Mouse (Mus musculus) bone marrow, adult 2 months (tissue): ENCODE data around the gene Spata9. TPM values are rescaled to one million over a fixed set of nuclear protein-coding genes. Genes with fewer than 3 reads are reported as not detected.
"Not testable (repeated sequence)": the region's sequence is repeated elsewhere in the genome, so short reads cannot be mapped to it uniquely, and the experiment has no call there.

Experiments used
- H3K27ac ChIP-seq: fragments of 200-500 bp; 2 replicates; pipeline ENCODE4 v1.5.1; 2012; ENCODE audit warnings: low read depth, mild to moderate bottlenecking, control low read depth, inconsistent platforms, low read length; ENCODE audit not compliant: control insufficient read depth, poor library complexity, insufficient read depth
- H3K4me1 ChIP-seq: fragments of 200-500 bp; 2 replicates; pipeline ENCODE4 v1.6.1; 2011; ENCODE audit warnings: low read length; ENCODE audit not compliant: control insufficient read depth, insufficient read depth
- H3K4me3 ChIP-seq: fragments of 200-500 bp; replicated peaks from 2 replicates; pipeline ENCODE3; 2011; ENCODE audit warnings: mild to moderate bottlenecking, low read depth, low read length, control low read depth; ENCODE audit not compliant: control insufficient read depth
- CTCF ChIP-seq: fragments of 200-500 bp; IDR thresholded peaks from 2 replicates; pipeline ENCODE4 v1.5.1; 2011; ENCODE audit warnings: low read length, control low read depth; ENCODE audit not compliant: control insufficient read depth, insufficient read depth
- POLR2A ChIP-seq: fragments of 200-500 bp; IDR thresholded peaks from 2 replicates; pipeline ENCODE4 v1.6.1; 2011; ENCODE audit warnings: low read depth, mild to moderate bottlenecking, control low read depth, low read length, borderline replicate concordance; ENCODE audit not compliant: control insufficient read depth
- WGBS: fragments of 180-500 bp; shearing (Covaris S2); methylation state at CpG from one replicate; pipeline ENCODE4 v1.1.7; 2018; 5-methylcytosine and 5-hydroxymethylcytosine counted together
- polyA plus RNA-seq: library from polyadenylated mRNA; stranded (reverse); fragments of >200 nt; gene quantifications from 2 replicates; pipeline ENCODE4 v1.2.4, GENCODE M21; 2011; ENCODE audit warnings: low replicate concordance; ENCODE audit not compliant: missing spikeins, insufficient read depth, insufficient read length

Spata9 gene
- polyA plus RNA-seq = not detected in 2 replicates

DNA sequence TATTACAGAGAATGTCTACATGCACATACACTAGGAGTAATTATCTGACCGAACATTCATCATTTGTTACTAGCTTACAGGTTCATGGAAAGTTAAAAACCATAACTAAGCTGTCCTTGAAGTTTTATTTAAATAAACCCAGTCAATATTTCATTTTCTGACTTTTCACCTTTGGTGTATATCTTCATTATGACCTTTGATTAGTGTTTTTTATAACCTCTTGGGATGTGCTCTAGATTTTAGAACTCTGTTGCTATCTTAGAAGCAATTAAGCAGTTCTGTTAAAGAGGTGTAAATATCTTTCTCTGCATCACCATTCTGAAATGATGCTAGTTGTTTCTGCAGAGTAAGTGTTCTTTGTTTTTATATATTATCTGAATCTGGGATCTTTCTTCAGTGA is at the start of gene Spata9:
Spata9 (plus strand) TSS at position 301 of the 400 bp plus-strand sequence.
- TF ChIP-seq CTCF (no peak), POLR2A (no peak)
- 77% methylated on average over 1 of the region's 1 CpGs for WGBS
- H3K4me1 ChIP-seq = no peaks in the 10 kb centered on the region
- H3K27ac ChIP-seq = no peak within 1 kb of the TSS
- H3K4me3 ChIP-seq = no peak within 1 kb of the TSS

- no peaks in the 10 kb centered on the region for H3K4me1 ChIP-seq
- no peak overlapping the region for H3K4me3 ChIP-seq
- no peak overlapping the region for H3K27ac ChIP-seq
- TF ChIP-seq POLR2A (no peak), CTCF (no peak)
Measured at GRCm38 (mm10) chr13:75927951-75928350, 39.0 kb upstream of the Spata9 start.

DNA sequence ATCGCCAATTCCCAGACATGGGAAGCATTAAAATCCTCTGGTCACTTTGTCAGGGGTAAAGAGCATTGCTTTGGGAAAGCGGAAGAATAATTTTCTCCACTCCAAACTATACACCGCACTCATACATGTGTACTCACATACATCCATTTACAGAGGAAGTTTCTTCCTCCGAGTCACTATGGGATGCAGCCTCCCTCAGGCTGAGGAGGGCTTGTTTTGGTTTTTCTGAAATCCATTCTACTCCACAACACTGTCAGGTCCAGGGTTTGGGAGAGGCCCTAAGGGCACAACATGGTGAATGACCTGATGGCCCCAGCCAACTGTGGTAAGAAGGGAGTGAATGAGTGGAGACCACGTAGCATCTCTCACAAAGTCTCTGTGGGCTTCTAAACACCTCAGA is 37.9 kb upstream of the Spata9 start:
- not testable (repeated sequence) for H3K4me1 ChIP-seq, H3K27ac ChIP-seq, H3K4me3 ChIP-seq
- WGBS = 90% methylated on average over 5 of the region's 5 CpGs

DNA sequence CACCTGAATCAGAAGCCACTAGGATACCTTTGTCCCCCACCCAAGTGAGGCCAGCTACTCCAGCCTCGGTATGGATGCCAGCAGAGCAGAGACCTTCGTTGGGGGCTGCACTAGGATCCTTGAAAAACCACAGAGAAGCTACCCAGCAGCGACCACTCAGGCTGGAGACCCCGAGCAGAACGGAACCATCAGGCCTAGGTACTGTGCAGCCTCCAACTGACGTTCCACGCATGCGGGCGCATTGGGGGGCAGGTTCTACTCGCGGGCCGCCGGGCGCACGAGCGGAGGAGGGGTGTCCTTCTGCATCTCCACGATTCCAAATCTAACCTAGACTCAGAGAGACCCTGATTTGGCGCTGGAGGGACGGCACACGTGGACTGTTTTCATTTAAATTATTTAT is 36.9 kb upstream of the Spata9 start:
- H3K27ac ChIP-seq = no peak overlapping the region
- no peak overlapping the region for H3K4me3 ChIP-seq
- TF ChIP-seq POLR2A = no peak
- no peak for TF ChIP-seq CTCF
- 89% methylated on average over 20 of the region's 20 CpGs for WGBS
- no peaks in the 10 kb centered on the region for H3K4me1 ChIP-seq

GRCm38 (mm10) chr13:75930660-75931059 is 36.3 kb upstream of the Spata9 start:
- WGBS = 35% methylated on average over 2 of the region's 2 CpGs
- Histone ChIP-seq H3K4me3 (no peak overlapping the region), H3K27ac (no peak overlapping the region), H3K4me1 (no peaks in the 10 kb centered on the region)
- TF ChIP-seq POLR2A = no peak

GRCm38 (mm10) chr13:75931073-75931472 is 35.9 kb upstream of the Spata9 start:
- no peak for TF ChIP-seq CTCF
- no peak overlapping the region for H3K4me3 ChIP-seq
- no peaks in the 10 kb centered on the region for H3K4me1 ChIP-seq
- WGBS = 1% methylated on average over 5 of the region's 5 CpGs
- no peak overlapping the region for H3K27ac ChIP-seq

GRCm38 (mm10) chr13:75933287-75933686 is 33.7 kb upstream of the Spata9 start:
- 89% methylated on average over 1 of the region's 1 CpGs for WGBS
- Histone ChIP-seq H3K4me1 (no peaks in the 10 kb centered on the region), H3K4me3 (no peak overlapping the region), H3K27ac (no peak overlapping the region)
- TF ChIP-seq CTCF = no peak
- no peak for TF ChIP-seq POLR2A

DNA sequence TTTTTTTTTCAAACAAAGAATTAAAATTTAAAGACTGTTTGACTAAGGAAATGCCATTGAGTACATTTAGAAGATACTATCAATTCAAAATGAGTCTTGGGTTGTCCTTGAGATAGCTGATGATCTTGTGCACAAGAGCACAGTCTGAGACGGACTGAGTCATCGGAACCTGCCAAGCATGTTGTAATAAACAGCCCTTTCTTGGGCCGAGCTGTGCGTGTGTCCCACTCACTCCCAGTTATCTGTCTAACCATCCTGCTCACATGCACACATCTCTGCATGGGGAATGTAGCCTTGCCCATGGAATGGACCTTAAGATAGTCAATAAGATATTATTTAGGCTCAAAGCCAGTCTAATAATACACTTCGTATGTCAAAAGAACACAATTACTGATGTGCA is 28.1 kb upstream of the Spata9 start:
- Histone ChIP-seq H3K27ac (no peak overlapping the region), H3K4me1 (no peaks in the 10 kb centered on the region), H3K4me3 (no peak overlapping the region)
- 80% methylated on average over 5 of the region's 5 CpGs for WGBS
- no peak for TF ChIP-seq POLR2A
- TF ChIP-seq CTCF = no peak

- no peak overlapping the region for H3K27ac ChIP-seq
- TF ChIP-seq POLR2A = no peak
- 51% methylated on average over 2 of the region's 2 CpGs for WGBS
- no peak overlapping the region for H3K4me3 ChIP-seq
- no peaks in the 10 kb centered on the region for H3K4me1 ChIP-seq
Measured at GRCm38 (mm10) chr13:75940791-75941517, 26.0 kb upstream of the Spata9 start.
